Mouse (Mus musculus) cerebellum, adult 2 months (tissue): Measurements from ENCODE around the gene Gm42906.

Experiments
- CTCF ChIP-seq: fragments of 200-500 bp; IDR thresholded peaks from 2 replicates; pipeline ENCODE4 v1.5.1; 2011; ENCODE audit warnings: low read depth, mild to moderate bottlenecking, control low read depth, low read length, moderate library complexity, borderline replicate concordance; ENCODE audit not compliant: insufficient read depth
- POLR2A ChIP-seq: fragments of 200-500 bp; IDR thresholded peaks from 2 replicates; pipeline ENCODE4 v1.6.1; 2011; ENCODE audit warnings: low read length, control low read depth, borderline replicate concordance; ENCODE audit not compliant: insufficient read depth

- no peak for TF ChIP-seq POLR2A
- no peak for TF ChIP-seq CTCF
These were observed 284.0 kb downstream of the Gm42906 start for GRCm38 (mm10) chr5:151143955-151144354.
